Mouse (Mus musculus) intestine, postnatal 0 days (tissue): Measurements from ENCODE around the gene Hsf4. TPM values are rescaled to one million over a fixed set of nuclear protein-coding genes. Genes with fewer than 3 reads are reported as not detected.
"Not testable (repeated sequence)": the region's sequence is repeated elsewhere in the genome, so short reads cannot be mapped to it uniquely, and the experiment has no call there.

Experiments used
- ATAC-seq: fragments of 200-750 bp; cut with Nextera tagmentation; 2 replicates; pipeline ENCODE4 v1.8.0; 2017; ENCODE audit warnings: mild to moderate bottlenecking, moderate TSS enrichment, moderate library complexity
- H3K27ac ChIP-seq: fragments of 300-500 bp; sonication (generic); 2 replicates; pipeline ENCODE4 v1.5.1; 2014; ENCODE audit warnings: mild to moderate bottlenecking, low read depth, low read length, moderate library complexity
- H3K27me3 ChIP-seq: fragments of 300-500 bp; sonication (generic); replicated peaks from 2 replicates; pipeline ENCODE4 v1.6.1; 2014; ENCODE audit warnings: low read length, mixed read lengths; ENCODE audit not compliant: control insufficient read depth, insufficient read depth
- H3K36me3 ChIP-seq: fragments of 300-500 bp; sonication (generic); 2 replicates; pipeline ENCODE4 v1.6.1; 2014; ENCODE audit warnings: mild to moderate bottlenecking, moderate library complexity; ENCODE audit not compliant: control insufficient read depth, insufficient read depth
- H3K4me1 ChIP-seq: fragments of 300-500 bp; sonication (generic); replicated peaks from 2 replicates; pipeline ENCODE4 v1.6.1; 2014; ENCODE audit warnings: antibody characterized with exemption, low read length, mixed read lengths; ENCODE audit not compliant: control insufficient read depth, insufficient read depth
- H3K4me2 ChIP-seq: fragments of 300-500 bp; sonication (generic); replicated peaks from 2 replicates; pipeline ENCODE4 v1.6.1; 2014; ENCODE audit warnings: low read depth, mild to moderate bottlenecking, moderate library complexity
- H3K4me3 ChIP-seq: fragments of 300-500 bp; sonication (generic); 2 replicates; pipeline ENCODE4 v1.5.1; 2014; ENCODE audit warnings: low read depth, low read length
- H3K9ac ChIP-seq: fragments of 300-500 bp; sonication (generic); 2 replicates; pipeline ENCODE4 v1.6.1; 2014; ENCODE audit warnings: mild to moderate bottlenecking, low read depth, low read length
- H3K9me3 ChIP-seq: fragments of 300-500 bp; sonication (generic); 2 replicates; pipeline ENCODE4 v1.6.1; 2016; ENCODE audit warnings: mixed run types; ENCODE audit not compliant: control insufficient read depth
- CTCF ChIP-seq: sonication (generic); IDR thresholded peaks from 2 replicates; pipeline ENCODE4 v1.5.1; 2016; ENCODE audit warnings: low read depth, mild to moderate bottlenecking, control low read depth, antibody characterized with exemption, moderate library complexity
- WGBS: fragments of 180-500 bp; shearing (Covaris S2); extraction: QIAGEN DNeasy Blood & Tissue Kit; methylation state at CpG from one replicate; pipeline ENCODE4 v1.1.7; 2014; 5-methylcytosine and 5-hydroxymethylcytosine counted together
- polyA plus RNA-seq: library from polyadenylated mRNA; unstranded; fragments of >200 nt; fragmentation: Nextera tagmentation; extraction: Ambion mirVana; gene quantifications from 2 replicates; pipeline ENCODE4 v1.2.1, GENCODE M21; 2015

Gene Hsf4
- polyA plus RNA-seq, 1 experiment from 2014 or later = 0.48 TPM

- Histone ChIP-seq H3K4me3 (no peak overlapping the region), H3K36me3 (peaks cover 8% of the 10 kb centered on the region), H3K9me3 (no peaks in the 10 kb centered on the region), H3K4me1 (no peaks in the 10 kb centered on the region), H3K9ac (no peak overlapping the region), H3K27ac (peak overlapping the region; percentile 41), H3K4me2 (no peak overlapping the region), H3K27me3 (no peaks in the 10 kb centered on the region)
- TF ChIP-seq CTCF = no peak
- 78% methylated on average over 12 of the region's 12 CpGs for WGBS
- no peak for ATAC-seq
These were observed 37.9 kb upstream of the Hsf4 start for GRCm38 (mm10) chr8:105231503-105232320.

- not testable (repeated sequence) for H3K27ac ChIP-seq, H3K9ac ChIP-seq, H3K4me3 ChIP-seq, H3K4me2 ChIP-seq, ATAC-seq, H3K27me3 ChIP-seq, H3K36me3 ChIP-seq, H3K9me3 ChIP-seq, H3K4me1 ChIP-seq
- WGBS = 90% methylated on average over 4 of the region's 4 CpGs
These were observed 37.3 kb upstream of the Hsf4 start for GRCm38 (mm10) chr8:105232321-105232693.

GRCm38 (mm10) chr8:105233126-105233935, 36.3 kb upstream of the Hsf4 start:
- Histone ChIP-seq H3K9me3 (no peaks in the 10 kb centered on the region), H3K4me1 (no peaks in the 10 kb centered on the region), H3K4me2 (no peak overlapping the region), H3K4me3 (no peak overlapping the region), H3K9ac (no peak overlapping the region), H3K36me3 (peaks cover 12% of the 10 kb centered on the region), H3K27me3 (no peaks in the 10 kb centered on the region), H3K27ac (no peak overlapping the region)
- no peak for ATAC-seq
- 25% methylated on average over 1 of the region's 1 CpGs for WGBS
- no peak for TF ChIP-seq CTCF

GRCm38 (mm10) chr8:105235206-105235605, 34.4 kb upstream of the Hsf4 start:
- Histone ChIP-seq H3K9ac (no peak overlapping the region), H3K4me3 (no peak overlapping the region), H3K36me3 (peaks cover 27% of the 10 kb centered on the region), H3K27me3 (no peaks in the 10 kb centered on the region), H3K4me1 (no peaks in the 10 kb centered on the region), H3K27ac (no peak overlapping the region), H3K9me3 (no peaks in the 10 kb centered on the region), H3K4me2 (no peak overlapping the region)
- TF ChIP-seq CTCF = no peak
- 0 out of 2 replicates have a peak, but pooled peaks have one; percentile 51 for ATAC-seq
- 67% methylated on average over 1 of the region's 1 CpGs for WGBS

- H3K4me1 ChIP-seq = no peaks in the 10 kb centered on the region
- no peaks in the 10 kb centered on the region for H3K27me3 ChIP-seq
- no peak for TF ChIP-seq CTCF
- no peak overlapping the region for H3K27ac ChIP-seq
- no peaks in the 10 kb centered on the region for H3K9me3 ChIP-seq
- WGBS = 83% methylated on average over 14 of the region's 14 CpGs
- no peak for ATAC-seq
- H3K4me2 ChIP-seq = no peak overlapping the region
- H3K9ac ChIP-seq = no peak overlapping the region
- H3K4me3 ChIP-seq = no peak overlapping the region
- H3K36me3 ChIP-seq = peaks cover 47% of the 10 kb centered on the region
These were observed 32.0 kb upstream of the Hsf4 start for GRCm38 (mm10) chr8:105237442-105238142.

GRCm38 (mm10) chr8:105241016-105241415, 28.6 kb upstream of the Hsf4 start:
- Histone ChIP-seq H3K4me3 (no peak overlapping the region), H3K4me1 (no peaks in the 10 kb centered on the region), H3K4me2 (no peak overlapping the region), H3K9me3 (no peaks in the 10 kb centered on the region), H3K36me3 (peaks cover 52% of the 10 kb centered on the region), H3K27ac (no peak overlapping the region), H3K27me3 (no peaks in the 10 kb centered on the region), H3K9ac (no peak overlapping the region)
- 97% methylated on average over 7 of the region's 7 CpGs for WGBS
- no peak for ATAC-seq
- no peak for TF ChIP-seq CTCF
